Mouse (Mus musculus) hematopoietic stem cell, adult 5-6 weeks (primary cell): ENCODE results near the gene Map3k21. TPM values are rescaled to one million over a fixed set of nuclear protein-coding genes. Genes with fewer than 3 reads are reported as not detected.
A peak's percentile ranks its signal among the peaks of the same experiment; 100 is the strongest.

ENCODE experiments used
- ATAC-seq, 2 experiments: fragments of 125-278 bp in 1 of 2; replicated peaks in 1 of 2; 2 replicates each; pipeline ENCODE4 v1.8.0; 2016 to 2017; ENCODE audit warnings: inconsistent platforms in 2 of 2, mild to moderate bottlenecking in 2 of 2, moderate number of reproducible peaks in 2 of 2, low read depth in 1 of 2, moderate TSS enrichment in 1 of 2; ENCODE audit not compliant: low FRiP score in 2 of 2, poor library complexity in 2 of 2, severe bottlenecking in 2 of 2, insufficient read depth in 1 of 2, low TSS enrichment in 1 of 2
- total RNA-seq: library from RNA; stranded (forward); fragments of 172-1452, 232-1000 nt; gene quantifications from 2 replicates; pipeline ENCODE4 v1.2.3, GENCODE M21; 2017

The Map3k21 gene
- not detected in 2 replicates for total RNA-seq

- 0 out of 4 replicates have a peak, but pooled peaks of 1 of the 2 experiments have one; percentile 19 for ATAC-seq
These were observed at the start of gene Map3k21 for GRCm38 (mm10) chr8:125910365-125911228. Gene Map3k21, plus strand, starts transcription at chr8:125910450.

- no peak for ATAC-seq
These were observed 44.1 kb upstream of the Map3k21 start for GRCm38 (mm10) chr8:125866125-125866524.

GRCm38 (mm10) chr8:125868552-125868951 is 41.7 kb upstream of the Map3k21 start:
- ATAC-seq, result no peak

DNA sequence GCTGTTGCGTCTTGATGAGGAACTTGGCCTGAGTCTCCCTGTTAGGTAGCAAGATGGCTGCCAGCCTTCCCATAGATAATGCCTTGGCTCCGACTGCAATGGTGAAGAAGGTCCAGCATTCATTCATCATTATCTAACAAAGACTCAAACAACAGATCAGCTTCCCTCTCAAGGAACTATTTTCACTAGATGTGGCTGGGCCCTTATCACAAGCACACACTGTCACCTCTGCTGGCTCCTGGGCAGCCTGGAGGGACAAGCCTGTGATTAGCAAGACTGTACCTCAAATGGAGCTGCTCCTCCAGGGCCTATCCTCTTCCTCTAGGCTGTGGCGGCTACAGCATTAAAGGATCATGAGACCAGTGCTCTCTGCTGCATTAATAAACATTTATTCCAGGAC is 40.5 kb upstream of the Map3k21 start:
- no peak for ATAC-seq

DNA sequence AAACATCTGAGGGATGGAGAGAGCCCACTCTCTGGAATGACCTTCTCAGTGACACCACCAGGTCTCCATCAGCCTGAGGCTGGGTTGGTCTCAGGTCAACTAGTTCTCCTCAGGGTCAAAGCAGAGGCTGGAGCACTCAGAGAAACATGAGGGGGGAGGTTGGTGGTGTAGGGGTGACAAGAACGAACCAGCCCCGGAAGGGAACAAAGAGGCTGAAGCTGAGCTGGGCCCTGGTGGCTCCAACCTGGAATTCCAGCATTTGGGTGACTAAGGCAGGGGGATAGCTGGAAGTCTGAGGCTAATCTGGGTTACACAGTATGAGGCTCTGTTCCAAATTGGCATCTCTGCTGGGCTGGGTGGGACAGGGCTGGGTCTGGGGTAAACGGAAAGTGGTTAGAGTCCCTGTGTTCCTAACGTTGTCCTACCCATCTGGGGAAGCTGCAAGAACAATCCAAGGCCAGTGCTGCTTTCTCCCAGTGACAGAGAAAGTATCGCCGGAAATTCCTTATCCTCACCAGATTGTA is 40.0 kb upstream of the Map3k21 start:
- ATAC-seq, result no peak

GRCm38 (mm10) chr8:125870821-125871321 is 39.4 kb upstream of the Map3k21 start:
- ATAC-seq, result peak; percentile 59

DNA sequence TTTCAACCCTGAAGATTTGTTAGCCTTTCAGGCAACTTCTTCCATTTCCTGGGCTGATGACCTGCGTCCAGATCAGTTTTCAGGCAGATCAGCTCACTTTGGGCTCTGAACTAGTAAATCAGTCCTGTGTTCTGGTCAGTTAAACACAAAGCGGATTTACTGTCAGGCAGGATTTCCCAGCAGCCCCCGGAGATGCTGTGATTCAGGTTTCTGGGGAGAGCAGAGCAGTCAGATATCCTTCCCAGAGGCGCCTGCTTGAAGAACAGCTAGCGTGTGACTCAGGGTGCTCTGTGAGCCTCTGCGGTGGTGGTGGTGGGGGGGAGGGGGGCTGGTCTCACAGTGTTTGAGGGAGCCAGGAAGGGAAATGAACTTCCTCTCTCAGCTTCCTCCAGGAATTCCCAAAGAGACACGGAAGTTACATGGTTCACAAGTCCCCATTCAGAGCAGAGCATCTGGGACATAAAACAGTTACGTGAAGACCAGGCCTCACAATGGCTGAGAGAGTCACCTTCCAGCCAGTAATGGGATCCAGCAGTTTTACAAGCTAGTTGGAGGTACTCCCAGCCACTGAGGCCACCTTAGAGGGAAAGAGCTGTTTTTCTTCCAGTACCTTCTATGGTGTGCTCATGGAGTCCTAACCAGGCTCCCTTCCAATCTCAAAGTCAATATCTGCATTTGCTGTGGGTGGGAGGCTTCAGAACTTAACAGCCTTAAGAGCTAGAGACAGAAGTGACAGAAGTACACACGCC is 37.6 kb upstream of the Map3k21 start:
- ATAC-seq, result no peak

DNA sequence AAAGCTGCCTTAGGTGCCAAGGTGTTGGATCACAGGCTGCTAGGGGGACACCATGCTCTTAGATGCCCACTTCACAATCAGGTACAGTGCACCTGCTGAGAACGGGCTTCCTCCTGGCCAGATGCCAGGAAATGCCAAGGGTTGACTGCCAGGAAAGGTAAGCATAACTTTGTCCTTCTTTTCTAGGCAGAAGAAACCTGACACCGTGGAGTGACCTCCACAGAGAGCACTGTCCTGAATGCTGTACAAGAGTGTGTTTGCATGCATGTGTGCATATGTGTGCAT is 37.1 kb upstream of the Map3k21 start:
- ATAC-seq, result no peak

DNA sequence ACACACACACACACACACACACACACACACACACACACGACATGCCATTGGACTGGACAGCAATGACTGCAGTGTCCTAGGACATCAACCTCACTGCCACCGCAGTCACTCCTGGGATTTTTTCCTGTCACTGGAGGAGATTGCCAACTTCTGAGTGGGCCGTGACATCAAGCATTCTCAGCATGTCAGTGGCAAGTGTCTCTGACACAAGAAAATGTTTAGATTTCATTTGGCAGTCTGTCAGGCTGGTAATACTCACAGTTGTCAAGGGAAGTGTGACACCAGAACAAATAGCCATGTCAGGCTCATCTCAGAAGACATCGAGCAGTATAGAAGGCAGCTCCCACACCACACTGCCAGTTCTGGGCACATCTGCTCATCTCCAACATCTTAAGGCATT is 29.8 kb upstream of the Map3k21 start:
- ATAC-seq, result no peak

GRCm38 (mm10) chr8:125887549-125887948 is 22.7 kb upstream of the Map3k21 start:
- no peak for ATAC-seq

DNA sequence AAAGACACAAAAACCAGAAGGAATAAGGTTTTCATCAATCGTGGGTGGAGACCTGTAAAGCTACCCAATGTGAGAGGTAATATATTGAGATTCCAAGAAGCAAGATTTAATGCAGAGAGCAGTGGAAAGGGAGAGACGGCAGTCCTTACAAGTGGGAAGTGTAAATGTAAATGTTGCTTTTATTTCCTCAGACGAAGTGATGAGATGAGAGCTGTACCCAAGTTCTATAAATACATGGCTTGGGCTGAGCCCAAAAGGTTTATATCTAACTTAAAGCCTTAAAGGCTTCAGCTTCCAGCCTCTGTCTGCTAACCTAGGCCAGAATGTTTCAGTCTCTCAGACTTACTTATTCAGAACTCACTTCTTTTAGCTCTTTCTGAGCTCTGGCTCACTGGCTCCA is 20.3 kb upstream of the Map3k21 start:
- ATAC-seq, result no peak

GRCm38 (mm10) chr8:125897388-125897787 is 12.9 kb upstream of the Map3k21 start:
- ATAC-seq, result no peak

DNA sequence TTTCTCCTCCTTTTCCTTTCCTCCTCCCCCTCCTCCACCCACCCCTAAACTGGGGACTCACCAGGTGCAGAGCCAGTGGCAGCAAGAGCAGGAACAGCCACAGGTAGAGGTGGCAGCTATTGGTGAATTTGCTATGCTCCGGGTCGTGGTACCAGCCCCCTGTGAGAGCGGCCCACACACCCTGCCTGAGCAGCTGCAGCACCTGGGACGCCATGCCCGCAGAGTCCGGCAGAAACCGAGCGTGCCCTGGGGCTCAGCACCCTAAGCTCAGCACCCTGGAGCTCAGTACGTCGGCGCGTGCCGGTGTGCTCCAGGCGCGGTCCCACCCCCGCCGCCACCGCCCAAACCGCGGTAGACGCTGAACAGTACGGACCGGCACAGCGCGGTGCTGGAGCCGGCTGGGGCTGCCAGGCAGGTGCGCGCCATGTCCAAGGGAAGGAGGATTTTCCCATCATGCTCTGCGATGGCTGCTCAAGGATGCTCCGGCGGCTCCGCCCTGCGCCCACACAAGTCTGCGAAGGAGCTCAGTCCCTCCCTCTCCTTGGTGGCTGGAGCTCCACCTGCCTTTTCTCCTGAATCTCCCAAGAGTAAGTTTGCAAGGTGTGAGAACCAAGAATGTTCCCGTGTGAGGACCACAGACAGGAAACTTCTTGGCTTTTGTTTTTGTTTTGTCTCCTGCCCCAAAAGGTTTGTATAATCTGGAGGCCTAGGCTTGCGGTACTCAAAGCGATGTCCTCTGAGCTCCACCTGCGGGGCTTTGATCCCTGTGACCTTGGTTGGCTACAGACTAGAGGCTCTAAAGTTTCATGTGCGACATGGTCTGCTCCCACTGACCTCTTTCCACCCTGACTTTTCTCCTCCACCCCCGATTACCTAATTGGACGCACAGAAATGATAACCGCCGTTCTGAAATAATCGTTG is 12.1 kb upstream of the Map3k21 start, which contains the start of gene Pcnx2:
Gene Pcnx2, minus strand, starts transcription at position 450 of the 921 bp plus-strand sequence.
- peak in 1 of 2 experiments; percentile 22; a peak in 1 of 4 replicates for ATAC-seq

GRCm38 (mm10) chr8:125898899-125899298 is 11.4 kb upstream of the Map3k21 start:
- ATAC-seq, result peak in 1 of 2 experiments; percentile 32; a peak in 1 of 4 replicates

DNA sequence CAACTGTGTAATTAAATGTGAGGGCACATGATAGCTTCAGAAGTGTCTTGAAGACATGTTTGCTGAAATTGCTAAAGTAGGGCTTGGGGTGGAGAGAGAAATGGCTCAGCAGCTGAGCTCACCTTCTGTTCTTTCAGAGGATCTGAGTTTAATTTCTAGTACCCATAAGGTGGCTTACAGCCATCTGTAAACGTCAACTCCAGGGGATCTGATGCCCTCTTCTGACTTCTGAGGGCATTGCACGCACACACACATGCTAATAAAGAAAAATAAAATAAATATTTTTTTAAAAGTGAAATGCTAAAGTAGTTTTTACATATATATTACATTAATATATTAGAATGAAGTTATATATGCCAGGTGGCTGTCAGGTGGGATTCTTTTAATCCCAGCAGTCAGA is 9.1 kb upstream of the Map3k21 start:
- ATAC-seq, result 0 out of 4 replicates have a peak, but pooled peaks of 1 of the 2 experiments have one; percentile 37

DNA sequence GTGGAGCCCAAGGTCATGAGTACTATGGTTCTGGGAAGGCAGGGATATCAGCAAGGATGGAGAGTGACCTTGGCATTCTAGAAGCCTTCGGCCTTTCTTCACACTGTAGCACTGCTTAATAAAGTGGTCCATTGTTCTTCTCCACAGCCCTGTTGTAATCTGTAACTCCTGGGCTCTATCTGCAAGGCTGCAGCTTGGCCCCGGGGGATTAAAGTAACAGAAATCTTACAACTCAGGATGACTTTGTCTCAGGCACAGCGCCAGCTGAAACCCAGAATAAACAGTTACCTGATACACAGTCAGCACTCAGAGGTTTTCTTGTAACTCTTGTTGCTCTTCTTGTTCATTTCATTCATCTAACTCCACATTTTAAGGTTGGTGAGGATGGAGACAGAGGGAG is 7.7 kb upstream of the Map3k21 start:
- ATAC-seq, result no peak

- no peak for ATAC-seq
These were observed 4.9 kb upstream of the Map3k21 start for GRCm38 (mm10) chr8:125905341-125905740.
